Mouse (Mus musculus) ES-E14 (cell line): Measurements from ENCODE around the gene Prickle2.

Experiments used
- CHD2 ChIP-seq: IDR thresholded peaks from 2 replicates; pipeline ENCODE4 v1.6.1; 2014; ENCODE audit warnings: mild to moderate bottlenecking, low read depth, low read length, inconsistent platforms
- HCFC1 ChIP-seq: IDR thresholded peaks from 2 replicates; pipeline ENCODE4 v1.6.1; 2012; ENCODE audit warnings: low read length, inconsistent platforms, borderline replicate concordance; ENCODE audit not compliant: insufficient read depth
- MAFK ChIP-seq: IDR thresholded peaks from 2 replicates; pipeline ENCODE4 v1.6.1; 2014; ENCODE audit warnings: mild to moderate bottlenecking, low read depth, low read length, inconsistent platforms; ENCODE audit not compliant: insufficient read depth
- ZNF384 ChIP-seq: IDR thresholded peaks from 2 replicates; pipeline ENCODE4 v1.6.1; 2012; ENCODE audit warnings: low read depth, low read length, inconsistent platforms

DNA sequence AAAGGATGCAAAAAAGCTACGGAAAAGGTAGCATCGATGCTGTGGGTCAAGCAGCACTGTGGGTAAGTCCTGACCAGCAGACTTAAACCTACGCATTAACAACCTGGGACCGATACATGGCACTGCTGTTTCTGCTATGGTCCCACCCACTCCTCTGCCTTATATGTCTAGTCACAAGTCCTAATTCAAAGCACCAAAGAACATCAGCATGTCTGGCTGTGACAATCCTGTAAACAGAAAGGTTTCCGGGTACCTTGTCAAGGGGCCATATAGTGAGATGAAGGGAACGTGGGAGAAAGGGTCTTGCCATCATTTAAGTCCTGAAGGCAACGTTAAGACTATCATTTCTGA lies 290.6 kb downstream of the Prickle2 start:
- TF ChIP-seq ZNF384 (no peak), MAFK (no peak), CHD2 (no peak), HCFC1 (no peak)
